Mouse (Mus musculus) hindbrain, embryonic 11.5 days (tissue): Measurements from ENCODE around the gene Ppm1h. TPM values are rescaled to one million over a fixed set of nuclear protein-coding genes. Genes with fewer than 3 reads are reported as not detected.

Experiments used
- ATAC-seq: fragments of 200-750 bp; cut with Nextera tagmentation; 2 replicates; pipeline ENCODE4 v1.8.0; 2017; ENCODE audit warnings: mild to moderate bottlenecking, moderate TSS enrichment, moderate library complexity; ENCODE audit not compliant: low FRiP score
- DNase-seq: peaks from one replicate; pipeline ENCODE4 v3.0.0-alpha.2; 2015; ENCODE audit warnings: low spot score
- H3K27ac ChIP-seq: fragments of 300-500 bp; sonication (generic); 2 replicates; pipeline ENCODE4 v1.5.1; 2014; ENCODE audit warnings: mild to moderate bottlenecking, low read depth, low read length
- H3K27me3 ChIP-seq: fragments of 300-500 bp; sonication (generic); 2 replicates; pipeline ENCODE4 v1.6.1; 2014; ENCODE audit warnings: mild to moderate bottlenecking, low read length, moderate library complexity, mixed read lengths; ENCODE audit not compliant: control insufficient read depth, insufficient read depth
- H3K36me3 ChIP-seq: fragments of 300-500 bp; sonication (generic); 2 replicates; pipeline ENCODE4 v1.6.1; 2014; ENCODE audit warnings: mild to moderate bottlenecking, low read length, moderate library complexity, mixed read lengths; ENCODE audit not compliant: control insufficient read depth, insufficient read depth
- H3K4me1 ChIP-seq: fragments of 300-500 bp; sonication (generic); replicated peaks from 2 replicates; pipeline ENCODE4 v1.6.1; 2014; ENCODE audit warnings: low read length, mixed read lengths; ENCODE audit not compliant: control insufficient read depth, insufficient read depth
- H3K4me2 ChIP-seq: fragments of 300-500 bp; sonication (generic); replicated peaks from 2 replicates; pipeline ENCODE4 v1.6.1; 2014; ENCODE audit warnings: mild to moderate bottlenecking, low read depth, low read length
- H3K4me3 ChIP-seq: fragments of 300-500 bp; sonication (generic); 2 replicates; pipeline ENCODE4 v1.5.1; 2014; ENCODE audit warnings: low read depth, low read length
- H3K9ac ChIP-seq: fragments of 300-500 bp; sonication (generic); 2 replicates; pipeline ENCODE4 v1.6.1; 2014; ENCODE audit warnings: low read depth, low read length
- H3K9me3 ChIP-seq: fragments of 300-500 bp; sonication (generic); 2 replicates; pipeline ENCODE4 v1.6.1; 2016; ENCODE audit warnings: low read length; ENCODE audit not compliant: control insufficient read depth
- WGBS: fragments of 180-500 bp; shearing (Covaris S2); extraction: QIAGEN DNeasy Blood & Tissue Kit; methylation state at CpG from one replicate; pipeline ENCODE4 v1.1.7; 2014; 5-methylcytosine and 5-hydroxymethylcytosine counted together
- polyA plus RNA-seq: library from polyadenylated mRNA; unstranded; fragments of >200 nt; fragmentation: Nextera tagmentation; extraction: Ambion mirVana; gene quantifications from 2 replicates; pipeline ENCODE4 v1.2.1, GENCODE M21; 2014

Gene Ppm1h
- polyA plus RNA-seq, 1 experiment from 2014 or later, result 9.7 TPM

GRCm38 (mm10) chr10:122886055-122886915, 207.7 kb downstream of the Ppm1h start:
- Histone ChIP-seq H3K4me3 (peak overlapping the region; percentile 10), H3K36me3 (no peaks in the 10 kb centered on the region), H3K9ac (peak overlapping the region; percentile 68), H3K27ac (peak overlapping the region; percentile 97), H3K4me2 (peak overlapping the region; percentile 43), H3K27me3 (no peaks in the 10 kb centered on the region), H3K9me3 (no peaks in the 10 kb centered on the region), H3K4me1 (peaks cover 31% of the 10 kb centered on the region)
- WGBS, result 5% methylated on average over 22 of the region's 26 CpGs
- DNase-seq, result peak; percentile 70
- ATAC-seq, result peak; percentile 28

DNA sequence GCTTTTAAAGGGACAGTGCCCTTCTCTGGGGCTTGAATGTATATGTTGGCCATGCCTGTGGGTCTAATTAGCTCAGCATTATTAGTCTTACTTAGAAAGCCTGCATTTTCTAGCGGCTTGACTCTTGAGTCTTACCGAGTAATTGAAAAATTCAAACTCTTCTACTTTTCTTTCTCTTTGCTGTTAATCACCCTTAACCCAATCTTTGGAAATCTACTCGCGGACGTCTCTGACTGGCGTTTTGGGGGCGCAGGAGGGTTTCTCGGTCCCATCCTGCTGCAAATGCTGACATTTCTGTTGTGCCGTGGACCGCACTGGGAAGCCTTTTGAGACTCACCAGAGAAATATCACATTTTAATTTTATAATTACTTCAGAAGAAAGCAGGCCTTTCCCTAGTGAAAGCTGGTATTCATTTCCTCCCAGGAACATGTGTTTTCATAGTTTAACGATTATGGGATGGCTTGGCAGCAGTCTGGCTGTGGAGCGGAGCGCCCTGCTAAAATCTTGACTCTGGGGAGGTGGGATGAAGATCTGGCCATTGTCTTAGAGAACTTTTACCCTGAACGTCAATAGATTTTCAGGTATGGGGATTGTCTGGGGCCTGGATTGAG, 208.5 kb downstream of the Ppm1h start:
- peaks cover 31% of the 10 kb centered on the region for H3K4me1 ChIP-seq
- no peak overlapping the region for H3K4me3 ChIP-seq
- ATAC-seq (no peak), DNase-seq (no peak)
- H3K27me3 ChIP-seq, result no peaks in the 10 kb centered on the region
- WGBS, result 37% methylated on average over 14 of the region's 14 CpGs
- peak overlapping the region; percentile 68; the same call in 1 of the 2 replicates for H3K9ac ChIP-seq
- H3K36me3 ChIP-seq, result no peaks in the 10 kb centered on the region
- peak overlapping the region; percentile 97 for H3K27ac ChIP-seq
- H3K4me2 ChIP-seq, result peak overlapping the region; percentile 43
- no peaks in the 10 kb centered on the region for H3K9me3 ChIP-seq

DNA sequence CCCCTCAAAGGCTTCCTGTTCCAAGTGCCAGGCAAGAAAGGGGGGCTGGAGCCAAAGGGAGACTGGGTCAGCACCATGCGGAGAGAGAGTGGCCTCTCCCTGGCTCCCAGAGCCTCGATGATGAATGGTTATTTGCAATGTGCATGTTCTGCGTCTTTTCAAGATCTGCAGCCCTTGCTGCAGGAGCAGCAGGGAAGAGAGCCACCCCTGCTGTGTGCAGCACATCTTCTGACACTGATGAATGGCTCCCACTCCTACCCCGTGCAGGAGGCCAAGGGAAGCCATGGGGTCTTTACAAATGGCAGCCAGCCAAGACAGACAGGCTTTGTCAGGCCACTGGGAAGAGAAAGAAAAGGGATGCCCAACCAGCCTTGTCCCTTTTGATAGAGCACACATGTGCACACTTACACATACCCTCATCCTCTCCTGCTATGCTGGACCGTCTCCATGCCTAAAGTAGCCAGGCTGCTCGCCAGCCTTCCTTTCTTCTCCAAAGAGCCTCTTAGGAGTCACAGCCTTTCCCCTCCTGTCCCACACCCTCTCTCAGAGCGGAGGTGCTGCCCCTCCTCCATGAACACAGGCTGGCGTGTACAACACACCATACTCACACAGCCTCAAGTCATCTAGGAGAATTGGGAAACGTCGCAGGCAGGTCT, 209.1 kb downstream of the Ppm1h start:
- Histone ChIP-seq H3K4me3 (no peak overlapping the region), H3K9me3 (no peaks in the 10 kb centered on the region), H3K27ac (peak overlapping the region; percentile 97), H3K27me3 (no peaks in the 10 kb centered on the region), H3K4me2 (no peak overlapping the region), H3K36me3 (no peaks in the 10 kb centered on the region), H3K4me1 (peaks cover 31% of the 10 kb centered on the region), H3K9ac (peak overlapping the region; percentile 13; the same call in 1 of the 2 replicates)
- WGBS, result 17% methylated on average over 10 of the region's 10 CpGs
- ATAC-seq (peak; percentile 77), DNase-seq (peak; percentile 80)

GRCm38 (mm10) chr10:122890682-122891350, 212.3 kb downstream of the Ppm1h start:
- peaks cover 20% of the 10 kb centered on the region for H3K4me1 ChIP-seq
- no peak overlapping the region for H3K27ac ChIP-seq
- DNase-seq (no peak), ATAC-seq (no peak)
- no peaks in the 10 kb centered on the region for H3K9me3 ChIP-seq
- no peaks in the 10 kb centered on the region for H3K36me3 ChIP-seq
- H3K9ac ChIP-seq, result no peak overlapping the region
- H3K27me3 ChIP-seq, result no peaks in the 10 kb centered on the region
- H3K4me3 ChIP-seq, result no peak overlapping the region
- 91% methylated on average over 14 of the region's 14 CpGs for WGBS
- H3K4me2 ChIP-seq, result no peak overlapping the region

GRCm38 (mm10) chr10:122891461-122891860, 212.9 kb downstream of the Ppm1h start:
- no peaks in the 10 kb centered on the region for H3K9me3 ChIP-seq
- no peak overlapping the region for H3K9ac ChIP-seq
- 80% methylated on average over 6 of the region's 6 CpGs for WGBS
- DNase-seq (no peak), ATAC-seq (no peak)
- no peak overlapping the region for H3K4me2 ChIP-seq
- H3K36me3 ChIP-seq, result no peaks in the 10 kb centered on the region
- peaks cover 18% of the 10 kb centered on the region for H3K4me1 ChIP-seq
- no peaks in the 10 kb centered on the region for H3K27me3 ChIP-seq
- H3K27ac ChIP-seq, result no peak overlapping the region
- no peak overlapping the region for H3K4me3 ChIP-seq

- H3K36me3 ChIP-seq, result no peaks in the 10 kb centered on the region
- 74% methylated on average over 12 of the region's 12 CpGs for WGBS
- no peaks in the 10 kb centered on the region for H3K9me3 ChIP-seq
- no peak overlapping the region for H3K4me3 ChIP-seq
- DNase-seq (no peak), ATAC-seq (peak; percentile 47)
- H3K9ac ChIP-seq, result no peak overlapping the region
- H3K27ac ChIP-seq, result no peak overlapping the region
- no peaks in the 10 kb centered on the region for H3K27me3 ChIP-seq
- H3K4me1 ChIP-seq, result no peaks in the 10 kb centered on the region
- no peak overlapping the region for H3K4me2 ChIP-seq
Measured at GRCm38 (mm10) chr10:122894555-122895069, 216.1 kb downstream of the Ppm1h start.

DNA sequence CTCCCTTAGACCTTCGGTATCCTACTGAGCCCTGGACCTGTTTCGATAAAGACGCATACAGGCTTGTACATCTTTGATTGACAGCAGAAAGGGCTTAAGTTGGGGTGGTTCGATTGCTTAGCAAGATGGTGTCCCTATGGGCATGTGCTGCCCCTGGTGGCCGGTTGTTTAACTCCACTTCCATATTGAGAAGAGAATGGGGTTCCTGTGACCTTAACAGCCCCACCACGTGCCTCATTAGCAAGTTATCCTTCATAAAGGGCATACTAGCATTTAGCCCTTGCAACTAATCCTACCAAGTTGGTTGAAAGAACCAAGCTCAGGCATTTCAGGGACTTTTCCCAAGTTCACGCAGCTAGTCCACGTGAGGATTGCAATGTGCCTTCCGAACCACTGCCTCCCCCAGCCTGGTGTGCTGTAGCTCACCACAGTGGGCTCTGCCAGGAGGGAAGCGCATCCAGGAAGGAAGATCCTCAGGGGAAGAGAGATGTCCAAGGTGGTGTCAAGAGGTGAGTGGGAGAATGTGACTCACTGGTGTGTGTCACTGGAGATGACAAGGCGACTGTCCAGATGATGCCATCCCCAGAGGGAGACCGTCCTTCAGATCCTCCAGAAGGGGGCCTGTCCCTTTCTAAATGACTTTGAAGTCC, 216.7 kb downstream of the Ppm1h start:
- H3K4me2 ChIP-seq, result no peak overlapping the region
- no peaks in the 10 kb centered on the region for H3K9me3 ChIP-seq
- 77% methylated on average over 12 of the region's 12 CpGs for WGBS
- no peak overlapping the region for H3K27ac ChIP-seq
- H3K9ac ChIP-seq, result no peak overlapping the region
- DNase-seq (peak; percentile 63), ATAC-seq (peak; percentile 52; the same call in 1 of the 2 replicates)
- H3K27me3 ChIP-seq, result no peaks in the 10 kb centered on the region
- 0 out of 2 replicates have a peak, but pooled peaks cover 3% of the 10 kb centered on the region for H3K4me1 ChIP-seq
- no peaks in the 10 kb centered on the region for H3K36me3 ChIP-seq
- no peak overlapping the region for H3K4me3 ChIP-seq

- Histone ChIP-seq H3K9ac (no peak overlapping the region), H3K27ac (peak overlapping the region; percentile 25; the same call in 1 of the 2 replicates), H3K9me3 (no peaks in the 10 kb centered on the region), H3K27me3 (no peaks in the 10 kb centered on the region), H3K36me3 (no peaks in the 10 kb centered on the region), H3K4me3 (no peak overlapping the region), H3K4me2 (no peak overlapping the region), H3K4me1 (0 out of 2 replicates have a peak, but pooled peaks cover 3% of the 10 kb centered on the region)
- no peak for DNase-seq
- no peak for ATAC-seq
- 77% methylated on average over 7 of the region's 7 CpGs for WGBS
Measured at GRCm38 (mm10) chr10:122899971-122900370, 221.4 kb downstream of the Ppm1h start.
